11 mouse cellular contexts compared by ENCODE assay signal in the genomic region with DNA sequence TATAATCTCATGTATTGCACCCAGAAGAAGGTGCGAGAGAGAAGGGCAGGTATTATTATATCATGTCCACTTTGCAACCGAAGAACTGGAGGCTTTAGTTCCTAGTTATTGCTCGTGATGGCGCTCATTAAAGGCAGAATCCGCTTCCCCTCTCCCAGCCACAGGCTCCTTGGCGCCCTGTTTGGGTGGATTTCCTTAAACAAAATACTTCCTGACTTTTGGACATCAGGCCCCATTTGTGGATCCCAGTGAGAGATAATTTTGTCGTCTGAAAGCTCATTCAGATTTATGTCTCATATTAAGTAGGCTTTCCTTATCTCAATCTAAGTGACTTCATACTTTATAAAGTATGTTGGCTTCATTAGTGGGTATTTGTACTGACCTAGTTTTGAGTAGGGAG. TPM values are rescaled to one million over a fixed set of nuclear protein-coding genes. Genes with fewer than 3 reads are reported as not detected.
A peak's percentile ranks its signal among the peaks of the same experiment; 100 is the strongest.
DNase-seq lines count a peak whose midpoint lies in the region; ATAC-seq and TF ChIP-seq lines count a peak whose summit lies in the region.
"Had no signal": no experiment of that assay in that cellular context is flagged by ENCODE, and none has a peak within 500 bp of the region (broad histone marks: within the 10 kb centered on the region; RNA-seq: fewer than 3 reads in every experiment).

No protein-coding gene starts in this region.

- no peaks in the 10 kb centered on the region for H3K9me3 ChIP-seq in stomach, embryonic 16.5 days (replicated peaks; ENCODE audit: control insufficient read depth, low read length)
- no peaks in the 10 kb centered on the region for H3K9me3 ChIP-seq in stomach, postnatal 0 days (ENCODE audit: control insufficient read depth, low read length)
- no peaks in the 10 kb centered on the region for H3K9me3 ChIP-seq in forebrain, embryonic 14.5 days (replicated peaks; ENCODE audit: control insufficient read depth, low read length)
- H3K9me3 ChIP-seq: intestine, embryonic 15.5 days had no signal

- H3K4me3 ChIP-seq in stomach, embryonic 16.5 days (replicated peaks; ENCODE audit: low read length), result no peak overlapping the region
- H3K4me3 ChIP-seq in stomach, postnatal 0 days (ENCODE audit: low read depth, low read length), result no peak overlapping the region
- H3K4me3 ChIP-seq in forebrain, embryonic 14.5 days (ENCODE audit: low read depth, low read length), result no peak overlapping the region
- H3K4me3 ChIP-seq: gastrocnemius, adult 2 months; intestine, embryonic 15.5 days had no signal

- no peak overlapping the region for H3K9ac ChIP-seq in stomach, embryonic 16.5 days (ENCODE audit: low read length)
- no peak overlapping the region for H3K9ac ChIP-seq in stomach, postnatal 0 days (ENCODE audit: low read length)
- no peak overlapping the region for H3K9ac ChIP-seq in forebrain, embryonic 14.5 days (ENCODE audit: low read length)
- H3K9ac ChIP-seq: intestine, embryonic 15.5 days had no signal

- ATAC-seq in stomach, embryonic 16.5 days (ENCODE audit: insufficient read depth, low FRiP score), result no peak
- no peak for ATAC-seq in stomach, postnatal 0 days (ENCODE audit: low FRiP score, low TSS enrichment)
- no peak for ATAC-seq in forebrain, embryonic 14.5 days

- no peak overlapping the region for H3K4me2 ChIP-seq in stomach, embryonic 16.5 days (ENCODE audit: low read depth, low read length)
- H3K4me2 ChIP-seq in stomach, postnatal 0 days (replicated peaks; ENCODE audit: low read depth), result no peak overlapping the region
- no peak overlapping the region for H3K4me2 ChIP-seq in forebrain, embryonic 14.5 days (ENCODE audit: low read length)

- DNase-seq in heart, adult 11 months, result peak; percentile 87
- DNase-seq in heart, postnatal 36 days, result no peak
- no peak for DNase-seq in stomach, postnatal 0 days (ENCODE audit: low spot score)
- peak; percentile 58 for DNase-seq in kidney, postnatal 10 days
- no peak for DNase-seq in thymus, postnatal 14 days
- DNase-seq in gastrocnemius, postnatal 10 days, result no peak
- no peak for DNase-seq in forebrain, embryonic 14.5 days (ENCODE audit: low spot score)
- DNase-seq: gastrocnemius, adult 2 months had no signal

- TF ChIP-seq EP300 in stomach, postnatal 0 days (optimal IDR thresholded peaks at IDR 0.05), result no peak

- H3K27me3 ChIP-seq in stomach, embryonic 16.5 days (ENCODE audit: control insufficient read depth, insufficient read depth, low read length), result no peaks in the 10 kb centered on the region; the same call in 1 of the 2 replicates
- H3K27me3 ChIP-seq in stomach, postnatal 0 days (ENCODE audit: control insufficient read depth, insufficient read depth, low read length), result no peaks in the 10 kb centered on the region
- H3K27me3 ChIP-seq in forebrain, embryonic 14.5 days (replicated peaks; ENCODE audit: control insufficient read depth, insufficient read depth, low read length), result no peaks in the 10 kb centered on the region
- H3K27me3 ChIP-seq: intestine, embryonic 15.5 days had no signal

- TF ChIP-seq CTCF in stomach, postnatal 0 days (IDR thresholded peaks at IDR 0.05; ENCODE audit: low read depth), result no peak

- WGBS in stomach, embryonic 16.5 days, result 63% methylated on average over 7 of the region's 7 CpGs
- WGBS in stomach, postnatal 0 days, result 64% methylated on average over 7 of the region's 7 CpGs
- WGBS in forebrain, embryonic 14.5 days, result 82% methylated on average over 7 of the region's 7 CpGs

- intact Hi-C loops in heart, postnatal 36 days (cut with DNase I), result loop anchor here (1.0 to 5.0 kb wide), 2 partner anchors 19 to 46 kb away; no protein-coding TSS in a partner anchor

- H3K4me1 ChIP-seq in stomach, embryonic 16.5 days (ENCODE audit: control insufficient read depth, insufficient read depth, low read length), result peaks cover 9% of the 10 kb centered on the region; the same call in 1 of the 2 replicates
- no peaks in the 10 kb centered on the region for H3K4me1 ChIP-seq in stomach, postnatal 0 days (replicated peaks; ENCODE audit: control insufficient read depth, insufficient read depth)
- peaks cover 4% of the 10 kb centered on the region; the same call in 1 of the 2 replicates for H3K4me1 ChIP-seq in forebrain, embryonic 14.5 days (ENCODE audit: control insufficient read depth, insufficient read depth, low read length)
- H3K4me1 ChIP-seq: intestine, embryonic 15.5 days had no signal

- H3K36me3 ChIP-seq in stomach, embryonic 16.5 days (ENCODE audit: control insufficient read depth, insufficient read depth, low read length), result no peaks in the 10 kb centered on the region
- no peaks in the 10 kb centered on the region for H3K36me3 ChIP-seq in stomach, postnatal 0 days (ENCODE audit: control insufficient read depth, insufficient read depth, low read length)
- H3K36me3 ChIP-seq in forebrain, embryonic 14.5 days (ENCODE audit: control insufficient read depth, insufficient read depth, low read length), result no peaks in the 10 kb centered on the region
- H3K36me3 ChIP-seq: intestine, embryonic 15.5 days had no signal

- 0 out of 2 replicates have a peak overlapping the region, but pooled peaks have one; percentile 10 for H3K27ac ChIP-seq in stomach, embryonic 16.5 days (ENCODE audit: low read length)
- no peak overlapping the region for H3K27ac ChIP-seq in stomach, postnatal 0 days (replicated peaks)
- no peak overlapping the region for H3K27ac ChIP-seq in forebrain, embryonic 14.5 days (ENCODE audit: low read depth, low read length)
- H3K27ac ChIP-seq: intestine, embryonic 15.5 days; macrophage had no signal

RNA-seq across cellular contexts. Expression of a gene that starts 23.2 kb away (rescaled TPM):
- total RNA-seq in heart, postnatal 36 days (2021), result 10 to 100 TPM; 16.2 to 21.7 TPM
- polyA plus RNA-seq in stomach, embryonic 16.5 days (2015; fragmentation: Nextera tagmentation; extraction: Ambion mirVana), result 39.7 and 40.8 TPM in 2 replicates
- polyA plus RNA-seq in stomach, postnatal 0 days (2015; fragmentation: Nextera tagmentation; extraction: Ambion mirVana), result 17.4 and 18.7 TPM in 2 replicates
- total RNA-seq in gastrocnemius, postnatal 10 days (2021), result 10 to 100 TPM; 30.9 to 39.0 TPM
- polyA plus RNA-seq in forebrain, embryonic 14.5 days (2014; fragmentation: Nextera tagmentation; extraction: Ambion mirVana), result 34.1 and 40.1 TPM in 2 replicates

Comparison
In these comparisons a context has a peak if more than half of its experiments do, and no peak if none do; other contexts are left out.
1. DNase-seq: peak in heart, adult 11 months (single experiment) and kidney, postnatal 10 days (single experiment); none in heart, postnatal 36 days (0 of 2), stomach, postnatal 0 days (single experiment), thymus, postnatal 14 days (single experiment), gastrocnemius, postnatal 10 days (single experiment) and forebrain, embryonic 14.5 days (single experiment).